ENCODE assay signal across 9 mouse cellular contexts in genomic region chr8:79587258-79587657, GRCm38 (mm10). TPM values are rescaled to one million over a fixed set of nuclear protein-coding genes. Genes with fewer than 3 reads are reported as not detected.
DNase-seq lines count a peak whose midpoint lies in the region; ATAC-seq and TF ChIP-seq lines count a peak whose summit lies in the region.
"Had no signal": no experiment of that assay in that cellular context is flagged by ENCODE, and none has a peak within 500 bp of the region (broad histone marks: within the 10 kb centered on the region; RNA-seq: fewer than 3 reads in every experiment).

No protein-coding gene starts in this region.

- H3K27ac ChIP-seq in heart, postnatal 0 days (ENCODE audit: low read depth): no peak overlapping the region
- H3K27ac ChIP-seq in heart, embryonic 10.5 days: no peak overlapping the region
- H3K27ac ChIP-seq: embryonic facial prominence, embryonic 13.5 days had no signal

- H3K36me3 ChIP-seq in heart, postnatal 0 days (replicated peaks; ENCODE audit: control insufficient read depth, insufficient read depth, low read length): no peaks in the 10 kb centered on the region
- H3K36me3 ChIP-seq in heart, embryonic 10.5 days: no peaks in the 10 kb centered on the region
- H3K36me3 ChIP-seq: embryonic facial prominence, embryonic 13.5 days had no signal

- TF ChIP-seq CTCF in heart, postnatal 0 days (IDR thresholded peaks at IDR 0.05; ENCODE audit: low read depth): peak; percentile 75

- no peak for TF ChIP-seq EP300 in heart, postnatal 0 days (IDR thresholded peaks at IDR 0.05; ENCODE audit: low read depth)

- DNase-seq in heart, postnatal 0 days (ENCODE audit: low spot score): peak; percentile 63
- no peak for DNase-seq in heart, embryonic 10.5 days (ENCODE audit: low spot score)
- DNase-seq in testis, postnatal 10 days (ENCODE audit: low spot score): peak; percentile 81
- no peak for DNase-seq in testis, postnatal 14 days (ENCODE audit: low spot score)
- peak; percentile 75 for DNase-seq in brain, adult 2 months (ENCODE audit: low read depth, low spot score)
- DNase-seq in hindlimb bud, embryonic 11.5 days (ENCODE audit: extremely low spot score, low read depth, low spot score): peak; percentile 22
- DNase-seq in lung, postnatal 14 days: peak; percentile 72
- peak; percentile 78 for DNase-seq in thymus, postnatal 4 days

- no peak overlapping the region for H3K9ac ChIP-seq in heart, postnatal 0 days (replicated peaks; ENCODE audit: low read depth, low read length)
- H3K9ac ChIP-seq: embryonic facial prominence, embryonic 13.5 days had no signal

- no peak for ATAC-seq in heart, postnatal 0 days (ENCODE audit: insufficient read depth, low read depth)

- no peaks in the 10 kb centered on the region for H3K9me3 ChIP-seq in heart, postnatal 0 days (replicated peaks; ENCODE audit: control insufficient read depth, low read length)
- H3K9me3 ChIP-seq in heart, embryonic 10.5 days: no peaks in the 10 kb centered on the region
- H3K9me3 ChIP-seq: embryonic facial prominence, embryonic 13.5 days had no signal

- no peak overlapping the region for H3K4me2 ChIP-seq in heart, postnatal 0 days (ENCODE audit: low read depth, low read length)
- H3K4me2 ChIP-seq: embryonic facial prominence, embryonic 13.5 days had no signal

- WGBS in heart, postnatal 0 days: 0% methylated on average over 1 of the region's 1 CpGs
- WGBS in heart, embryonic 10.5 days: 16% methylated on average over 1 of the region's 1 CpGs

- no peaks in the 10 kb centered on the region for H3K27me3 ChIP-seq in heart, postnatal 0 days (ENCODE audit: control insufficient read depth, insufficient read depth, low read length)
- H3K27me3 ChIP-seq in heart, embryonic 10.5 days (ENCODE audit: insufficient read depth, poor library complexity, severe bottlenecking): no peaks in the 10 kb centered on the region
- H3K27me3 ChIP-seq: embryonic facial prominence, embryonic 13.5 days had no signal

- H3K4me1 ChIP-seq in heart, postnatal 0 days (ENCODE audit: control insufficient read depth, insufficient read depth): no peaks in the 10 kb centered on the region
- H3K4me1 ChIP-seq in heart, embryonic 10.5 days: no peaks in the 10 kb centered on the region; the same call in 1 of the 2 replicates
- H3K4me1 ChIP-seq: embryonic facial prominence, embryonic 13.5 days had no signal

- no peak overlapping the region for H3K4me3 ChIP-seq in heart, postnatal 0 days (ENCODE audit: low read depth, low read length)
- no peak overlapping the region for H3K4me3 ChIP-seq in heart, embryonic 10.5 days
- H3K4me3 ChIP-seq: embryonic facial prominence, embryonic 13.5 days had no signal

RNA-seq across cellular contexts. Expression of gene Otud4, which starts 52.2 kb away (rescaled TPM):
- total RNA-seq in heart, postnatal 0 days (2014; rRNA removed; ENCODE audit: low replicate concordance): 30.3 and 32.7 TPM in 2 replicates
- 8.4 and 8.8 TPM in 2 replicates for polyA plus RNA-seq in heart, postnatal 0 days (2015; fragmentation: Nextera tagmentation; extraction: Ambion mirVana)
- polyA plus RNA-seq in heart, embryonic 10.5 days (2016; fragmentation: Nextera tagmentation; extraction: Ambion mirVana): 18.4 and 21.9 TPM in 2 replicates

Comparison
In these comparisons a context has a peak if more than half of its experiments do, and no peak if none do; other contexts are left out.
1. DNase-seq: peak in heart, postnatal 0 days (single experiment), testis, postnatal 10 days (single experiment), brain, adult 2 months (single experiment), hindlimb bud, embryonic 11.5 days (single experiment), lung, postnatal 14 days (single experiment) and thymus, postnatal 4 days (single experiment); none in heart, embryonic 10.5 days (single experiment) and testis, postnatal 14 days (single experiment).